Mouse (Mus musculus) kidney, postnatal 36 days (tissue): ENCODE measurements around the gene Dsel.

ENCODE experiments used
- DNase-seq, 2 experiments: peaks; one replicate each; pipeline ENCODE4 v3.0.0; 2021 to 2022; ENCODE audit warnings: mixed read lengths in 2 of 2

Gene Dsel

DNA sequence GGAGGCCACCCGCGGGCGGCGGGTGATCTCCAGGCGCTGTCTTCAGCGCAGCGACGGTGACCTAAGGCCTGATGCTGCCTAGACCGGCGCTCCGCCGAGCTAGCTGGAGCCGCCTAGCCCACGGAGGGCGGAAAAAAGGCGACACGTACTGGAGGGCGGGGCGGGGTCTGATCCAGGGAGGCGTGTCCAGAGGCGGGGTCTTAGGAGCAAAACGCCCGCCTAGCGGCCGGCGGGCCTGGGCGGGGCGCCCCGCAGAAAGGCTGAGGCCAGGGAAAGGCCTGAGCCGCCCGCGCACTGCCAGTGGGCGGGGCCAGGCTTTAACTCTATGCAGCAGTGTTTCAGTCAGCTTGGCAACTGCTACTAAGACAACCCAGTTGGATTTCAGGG is at the start of gene Dsel:
Gene Dsel (minus strand): TSS at position 140 of the 387 bp plus-strand sequence.
- peak; percentile 94 to 97 for DNase-seq

DNA sequence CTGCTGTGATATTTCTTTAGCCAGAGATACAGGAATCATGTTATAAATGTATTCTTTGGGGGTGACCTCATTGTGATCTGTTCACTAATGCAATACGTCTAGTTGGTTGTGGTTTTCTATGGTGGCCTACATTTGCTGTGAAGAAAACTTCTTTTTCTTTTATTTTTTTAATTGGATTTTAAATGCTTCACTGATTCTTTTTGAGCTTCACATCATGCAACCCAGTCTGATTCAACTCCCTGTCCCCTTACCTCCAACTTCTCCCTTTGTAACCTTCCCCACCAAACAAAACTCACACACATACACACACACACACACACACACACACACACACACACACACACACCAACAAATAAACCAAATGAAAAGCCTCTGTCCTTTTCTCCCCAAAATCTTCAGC is 46.7 kb upstream of the Dsel start:
- DNase-seq: no peak

DNA sequence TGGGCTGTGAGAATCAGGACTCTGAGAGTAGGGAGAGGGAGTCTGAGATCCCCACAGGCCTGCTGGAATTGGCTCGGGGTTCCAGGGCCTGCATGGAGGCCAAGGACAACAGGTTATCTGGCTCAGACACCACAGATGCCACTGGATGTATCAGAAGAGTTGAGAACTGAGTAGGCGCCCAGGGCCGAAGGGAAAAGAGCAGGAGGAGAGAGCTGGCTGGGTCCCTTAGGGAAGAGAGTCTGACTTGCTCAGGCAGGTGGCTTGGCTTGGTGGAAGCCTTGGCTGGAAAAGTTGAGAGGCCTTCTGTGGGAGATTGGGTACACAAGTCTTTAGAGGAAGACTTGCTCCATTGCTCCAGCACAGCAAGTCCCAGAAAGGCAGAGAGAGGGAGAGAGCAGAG is 18.6 kb upstream of the Dsel start:
- no peak for DNase-seq

DNA sequence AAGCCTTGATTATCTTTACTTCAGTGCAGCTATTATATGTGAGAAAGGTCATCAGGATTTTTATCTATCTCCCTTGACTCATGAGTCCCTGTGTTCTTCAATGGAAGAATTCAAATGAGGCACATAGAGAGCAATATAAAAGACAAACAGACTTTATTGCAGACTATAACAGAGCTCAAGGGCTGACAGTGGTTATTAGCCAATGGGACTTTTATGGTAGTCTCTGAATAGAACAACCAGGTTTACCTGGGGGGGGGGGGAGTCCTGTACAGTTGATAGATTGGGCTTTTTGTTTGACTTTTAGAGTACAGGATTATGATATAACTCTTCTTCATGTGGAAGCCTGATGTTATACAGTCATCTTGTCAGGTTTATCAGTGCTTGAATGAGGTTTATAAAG is 11.1 kb upstream of the Dsel start:
- DNase-seq: no peak

DNA sequence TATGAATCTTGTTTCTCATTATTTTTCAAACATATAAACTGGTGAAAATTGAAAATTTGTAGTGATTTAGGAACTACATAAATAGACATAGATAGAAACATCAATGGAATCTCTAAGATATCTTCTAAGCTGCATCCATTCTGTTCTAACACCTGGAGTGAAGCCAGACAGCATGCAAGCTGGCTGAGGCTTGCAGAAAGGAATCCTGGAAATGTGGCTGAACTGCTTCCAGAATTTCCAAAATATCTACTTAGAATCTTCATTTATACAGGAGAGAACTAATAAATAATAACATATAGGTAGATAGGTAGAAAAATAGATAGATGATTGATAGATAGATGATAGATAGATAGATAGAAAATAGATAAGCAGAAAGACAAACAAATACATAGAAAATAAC is 8.5 kb upstream of the Dsel start:
- no peak for DNase-seq

DNA sequence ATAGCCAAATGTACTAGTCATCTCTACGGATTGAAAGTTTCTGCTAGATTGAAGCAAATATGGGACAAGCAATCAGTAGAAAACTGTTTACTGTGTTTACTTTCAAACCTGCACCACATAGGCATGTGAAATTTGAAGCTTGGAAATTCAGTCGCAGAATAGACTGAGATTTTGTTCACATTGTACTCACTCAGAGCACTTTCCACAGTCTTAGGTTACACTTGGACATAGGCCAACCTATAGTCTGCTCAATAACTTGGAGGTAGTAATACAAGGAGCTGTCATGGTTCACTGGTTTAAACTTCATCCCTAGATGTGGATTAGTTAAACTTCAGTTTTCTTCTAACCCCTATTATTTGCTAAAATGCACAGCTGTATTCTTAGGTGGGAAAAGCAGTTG is 749 bp upstream of the Dsel start:
- no peak for DNase-seq

DNA sequence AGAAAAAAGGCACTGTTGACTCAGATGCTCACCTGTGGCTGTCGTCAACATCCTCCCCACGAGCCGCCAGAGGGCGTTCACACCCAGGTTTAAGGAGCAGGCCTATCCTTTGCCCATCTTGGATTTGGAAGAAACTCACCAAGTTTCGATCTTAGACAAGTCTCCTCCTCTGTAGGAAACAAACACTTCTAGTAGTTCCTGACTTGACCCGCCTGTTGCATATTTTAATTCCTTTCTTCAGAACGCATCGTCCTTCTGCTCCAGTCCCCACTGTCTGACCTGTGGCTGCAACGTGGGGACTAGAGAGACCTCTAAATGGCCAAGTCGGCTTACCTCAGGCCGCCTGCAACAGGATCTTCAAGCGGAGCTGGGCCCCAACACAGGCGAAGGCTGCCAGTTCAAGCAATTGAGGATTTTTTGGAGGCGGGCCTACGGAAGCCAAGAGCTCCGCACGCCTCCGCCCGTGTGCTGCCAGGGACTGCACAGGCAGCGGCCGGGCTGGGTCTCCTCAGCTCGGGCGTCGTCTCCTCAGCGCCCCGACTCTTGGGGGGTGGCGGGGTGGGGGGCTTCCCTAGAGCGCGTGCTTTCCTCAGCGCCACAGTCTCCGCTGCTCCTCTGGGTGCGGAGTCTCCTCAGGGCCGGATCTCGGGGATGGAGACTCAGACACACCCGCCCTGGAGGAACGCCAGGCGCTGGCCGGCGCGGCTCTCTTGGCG is 497 bp downstream of the Dsel start:
- DNase-seq: peak; percentile 77 to 85

DNA sequence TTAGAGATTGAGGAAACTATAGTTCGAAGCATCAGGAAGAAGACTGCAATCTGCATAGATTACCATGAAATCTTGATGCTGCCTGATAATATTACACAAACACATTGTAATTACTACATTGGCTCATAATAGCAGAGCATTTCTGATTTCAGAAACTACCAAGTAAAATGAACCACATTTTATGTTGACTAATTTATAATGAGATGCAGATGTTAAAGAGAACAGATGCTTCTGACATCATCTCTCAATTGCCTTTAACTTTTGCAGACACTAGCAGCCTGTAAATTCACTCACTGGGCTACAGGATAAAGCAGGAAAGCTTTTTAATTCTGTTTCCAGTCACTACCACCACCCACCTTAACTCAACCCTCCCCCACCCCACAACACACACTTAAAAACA is 6.9 kb downstream of the Dsel start:
- no peak for DNase-seq

DNA sequence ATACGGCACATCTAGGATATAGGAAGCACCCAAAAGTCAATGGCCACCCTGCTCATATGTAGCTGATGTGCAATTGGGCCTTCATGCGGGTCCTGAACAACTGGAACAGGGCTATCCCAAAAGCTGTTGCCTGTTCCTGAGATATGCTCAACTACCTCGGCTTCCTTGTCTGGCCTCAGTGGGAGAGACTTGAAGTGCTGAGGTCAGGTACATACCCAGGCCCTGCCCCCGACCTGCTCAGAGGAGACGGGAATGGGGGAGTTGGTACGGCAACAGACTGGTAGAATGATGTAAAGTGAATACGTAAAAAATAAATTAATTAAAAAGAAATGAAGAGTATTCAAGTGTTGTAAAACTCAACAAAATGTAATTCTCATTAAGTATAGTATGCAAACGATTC is 12.3 kb downstream of the Dsel start:
- DNase-seq: no peak

DNA sequence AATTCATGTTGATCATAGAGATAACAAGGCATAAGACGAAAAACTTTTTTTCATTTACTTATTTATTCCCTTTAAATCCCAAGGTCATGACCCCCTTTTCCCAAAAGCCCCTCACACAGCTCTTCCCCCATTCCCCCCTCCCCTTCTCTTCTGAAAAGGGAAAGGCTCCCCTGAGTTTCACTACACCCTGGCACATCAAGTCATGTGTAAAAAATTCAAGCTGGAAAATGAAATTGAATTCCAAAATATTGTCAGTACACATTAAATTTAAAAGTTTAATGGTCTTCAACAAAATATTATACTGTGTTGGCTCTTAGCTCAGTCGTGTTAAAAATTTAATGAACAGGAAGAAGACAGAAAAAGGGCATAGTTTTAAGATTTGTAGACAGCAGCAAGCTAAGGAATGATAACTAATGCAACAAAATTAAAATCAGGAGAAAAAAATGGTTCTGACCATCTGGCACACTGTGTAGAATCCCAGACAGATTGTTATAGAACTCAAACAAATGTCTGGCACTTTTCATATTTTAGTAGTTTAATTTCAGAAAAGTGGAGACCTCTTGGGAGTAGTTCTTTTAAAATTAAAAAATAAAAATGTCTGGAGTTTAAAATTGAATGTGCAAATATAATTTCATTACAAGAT is 31.0 kb downstream of the Dsel start:
- no peak for DNase-seq
